Mouse (Mus musculus) ES-Bruce4 (cell line): ENCODE measurements around the gene Scn1b. TPM values are rescaled to one million over a fixed set of nuclear protein-coding genes. Genes with fewer than 3 reads are reported as not detected.

ENCODE experiments used
- H3K27ac ChIP-seq: 2 replicates; pipeline ENCODE4 v1.5.1; 2012; ENCODE audit warnings: low read length, inconsistent platforms; ENCODE audit not compliant: insufficient read depth
- H3K27me3 ChIP-seq: 2 replicates; pipeline ENCODE4 v1.6.1; 2012; ENCODE audit warnings: mild to moderate bottlenecking, low read length, inconsistent platforms; ENCODE audit not compliant: control insufficient read depth, poor library complexity, insufficient read depth, severe bottlenecking
- H3K36me3 ChIP-seq: 2 replicates; pipeline ENCODE4 v1.6.1; 2012; ENCODE audit warnings: inconsistent platforms, mild to moderate bottlenecking, low read length, moderate library complexity; ENCODE audit not compliant: control insufficient read depth, poor library complexity, insufficient read depth, severe bottlenecking
- H3K4me1 ChIP-seq: one replicate; pipeline ENCODE4 v1.8.1; 2011; ENCODE audit warnings: low read length; ENCODE audit not compliant: control insufficient read depth, insufficient read depth
- H3K4me3 ChIP-seq: 2 replicates; pipeline ENCODE4 v1.5.1; 2011; ENCODE audit warnings: low read depth, mild to moderate bottlenecking, low read length
- H3K9ac ChIP-seq: 2 replicates; pipeline ENCODE4 v1.6.1; 2012; ENCODE audit warnings: low read depth, mild to moderate bottlenecking, inconsistent platforms; ENCODE audit not compliant: poor library complexity, severe bottlenecking
- H3K9me3 ChIP-seq: replicated peaks from 2 replicates; pipeline ENCODE4 v1.6.1; 2012; ENCODE audit warnings: mild to moderate bottlenecking, low read length, inconsistent platforms; ENCODE audit not compliant: control insufficient read depth, poor library complexity, insufficient read depth, severe bottlenecking
- CTCF ChIP-seq: IDR thresholded peaks from one replicate; pipeline ENCODE4 v1.8.1; 2011; ENCODE audit warnings: low read depth, low read length
- EP300 ChIP-seq: IDR thresholded peaks from 2 replicates; pipeline ENCODE4 v1.6.1; 2011; ENCODE audit warnings: low read depth, low read length; ENCODE audit not compliant: insufficient read depth
- POLR2A ChIP-seq: IDR thresholded peaks from one replicate; pipeline ENCODE4 v1.8.1; 2011; ENCODE audit warnings: low read length; ENCODE audit not compliant: insufficient read depth
- polyA plus RNA-seq: library from polyadenylated mRNA; stranded (reverse); fragments of >200 nt; gene quantifications from 2 replicates; pipeline ENCODE4 v1.2.4, GENCODE M21; 2011; ENCODE audit warnings: low read depth; ENCODE audit not compliant: missing spikeins, insufficient read depth, insufficient read length

Scn1b gene
- polyA plus RNA-seq, 1 experiment, result 27.5 TPM

DNA sequence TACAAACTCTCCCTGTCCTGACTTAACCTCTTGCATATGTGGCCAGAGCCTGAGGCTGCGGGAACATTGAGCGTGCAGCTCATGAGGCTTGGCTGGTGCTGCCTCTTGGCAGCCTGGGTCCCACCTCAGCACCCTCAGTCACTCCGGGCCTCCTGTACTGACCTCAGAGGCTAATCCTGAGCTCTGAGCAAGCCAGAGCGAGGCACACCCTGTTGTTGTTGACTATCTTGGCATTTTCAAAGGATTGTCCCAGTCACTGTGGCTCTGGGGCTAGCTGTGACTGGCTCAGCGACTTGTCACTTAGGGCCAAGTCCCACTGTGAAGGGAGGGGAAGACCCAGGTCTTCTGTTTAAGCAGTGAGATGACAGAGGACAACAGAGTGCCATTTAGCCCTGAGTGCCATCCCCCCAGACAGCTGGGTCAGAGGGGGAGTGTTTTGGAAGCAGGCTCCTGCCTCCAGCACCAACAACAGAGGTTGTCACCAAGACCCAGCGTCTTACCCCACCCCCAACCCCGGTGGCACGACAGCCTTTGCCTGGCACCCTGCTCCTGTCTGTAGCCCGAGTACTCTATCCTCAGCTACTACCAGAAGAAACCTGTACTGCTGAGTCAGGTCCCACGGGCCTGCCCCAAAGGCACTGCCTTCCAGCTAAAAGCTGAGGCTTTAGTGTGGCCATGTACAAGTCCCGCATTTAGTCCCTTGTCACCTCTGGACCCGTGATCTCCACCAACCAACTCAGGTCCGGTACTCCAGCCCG, 43.8 kb downstream of the Scn1b start:
- Histone ChIP-seq H3K27ac (no peak overlapping the region), H3K4me3 (no peak overlapping the region), H3K9me3 (no peaks in the 10 kb centered on the region), H3K36me3 (no peaks in the 10 kb centered on the region), H3K9ac (no peak overlapping the region), H3K4me1 (no peaks in the 10 kb centered on the region), H3K27me3 (no peaks in the 10 kb centered on the region)
- TF ChIP-seq CTCF, result no peak
- TF ChIP-seq EP300, result no peak

GRCm38 (mm10) chr7:31082106-31082505, 44.7 kb downstream of the Scn1b start:
- H3K27ac ChIP-seq, result no peak overlapping the region
- no peaks in the 10 kb centered on the region for H3K36me3 ChIP-seq
- no peaks in the 10 kb centered on the region for H3K27me3 ChIP-seq
- H3K9ac ChIP-seq, result no peak overlapping the region
- no peaks in the 10 kb centered on the region for H3K4me1 ChIP-seq
- no peak overlapping the region for H3K4me3 ChIP-seq
- no peaks in the 10 kb centered on the region for H3K9me3 ChIP-seq
- TF ChIP-seq EP300, result no peak

GRCm38 (mm10) chr7:31081106-31081505, 45.7 kb downstream of the Scn1b start:
- H3K27ac ChIP-seq, result no peak overlapping the region
- H3K9ac ChIP-seq, result no peak overlapping the region
- no peaks in the 10 kb centered on the region for H3K9me3 ChIP-seq
- no peaks in the 10 kb centered on the region for H3K27me3 ChIP-seq
- TF ChIP-seq EP300 (no peak), CTCF (no peak), POLR2A (no peak)
- no peaks in the 10 kb centered on the region for H3K4me1 ChIP-seq
- no peak overlapping the region for H3K4me3 ChIP-seq
- H3K36me3 ChIP-seq, result no peaks in the 10 kb centered on the region

DNA sequence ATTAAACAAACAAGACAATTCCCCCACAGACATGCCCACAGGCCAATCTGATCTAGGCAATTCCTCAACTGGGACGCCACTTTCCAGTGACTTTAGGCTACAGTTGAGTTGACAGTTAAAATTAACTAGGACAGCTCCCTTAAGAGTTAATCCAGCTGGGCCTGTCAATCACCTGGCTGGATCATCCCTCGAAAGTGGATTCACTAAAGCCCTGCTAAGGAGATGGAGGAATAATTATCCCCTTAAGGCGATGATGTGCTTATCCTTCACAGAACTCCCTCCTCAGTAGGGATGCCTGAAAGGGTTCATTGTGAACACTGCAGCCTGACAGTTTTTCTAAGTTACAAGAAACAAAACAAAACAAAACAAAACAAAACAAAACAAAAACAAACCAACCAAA, 46.2 kb downstream of the Scn1b start:
- no peaks in the 10 kb centered on the region for H3K9me3 ChIP-seq
- H3K9ac ChIP-seq, result no peak overlapping the region
- H3K27me3 ChIP-seq, result no peaks in the 10 kb centered on the region
- H3K4me1 ChIP-seq, result no peaks in the 10 kb centered on the region
- H3K4me3 ChIP-seq, result no peak overlapping the region
- no peak for TF ChIP-seq CTCF
- no peak for TF ChIP-seq POLR2A
- TF ChIP-seq EP300, result no peak
- no peaks in the 10 kb centered on the region for H3K36me3 ChIP-seq
- no peak overlapping the region for H3K27ac ChIP-seq

DNA sequence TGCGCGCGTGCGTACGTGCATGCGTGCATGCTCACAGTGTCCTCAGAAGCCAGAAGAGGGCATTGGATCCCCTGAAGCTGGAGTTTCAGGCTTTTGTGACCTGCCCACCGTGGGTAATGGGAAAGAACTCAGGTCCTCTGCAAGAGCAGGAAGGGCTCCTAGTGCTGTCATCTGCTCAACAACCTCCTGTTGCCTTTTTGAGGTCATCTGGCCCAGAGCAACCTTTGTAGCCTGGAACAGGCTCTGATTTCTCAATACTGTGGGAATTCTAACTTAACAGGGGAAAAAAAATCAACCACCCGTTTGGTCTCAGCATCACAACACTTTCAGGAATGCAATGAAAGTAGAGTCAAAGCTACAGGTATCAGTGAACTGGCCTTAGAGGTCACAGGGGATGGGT, 47.1 kb downstream of the Scn1b start:
- H3K27me3 ChIP-seq, result no peaks in the 10 kb centered on the region
- no peak overlapping the region for H3K9ac ChIP-seq
- H3K4me1 ChIP-seq, result no peaks in the 10 kb centered on the region
- H3K4me3 ChIP-seq, result no peak overlapping the region
- H3K27ac ChIP-seq, result no peak overlapping the region
- H3K36me3 ChIP-seq, result no peaks in the 10 kb centered on the region
- TF ChIP-seq CTCF (no peak), POLR2A (no peak), EP300 (no peak)
- H3K9me3 ChIP-seq, result no peaks in the 10 kb centered on the region

GRCm38 (mm10) chr7:31077885-31078445, 48.8 kb downstream of the Scn1b start:
- Histone ChIP-seq H3K9me3 (no peaks in the 10 kb centered on the region), H3K4me3 (no peak overlapping the region), H3K4me1 (no peaks in the 10 kb centered on the region), H3K27me3 (no peaks in the 10 kb centered on the region), H3K9ac (no peak overlapping the region), H3K36me3 (no peaks in the 10 kb centered on the region), H3K27ac (no peak overlapping the region)
- no peak for TF ChIP-seq EP300
- TF ChIP-seq CTCF, result peak; percentile 44
